Mouse (Mus musculus): ENCODE measurements around the gene Sh3pxd2a.

GRCm38 (mm10) chr19:47497313-47497712 is 33.1 kb upstream of the Sh3pxd2a start:
- TF ChIP-seq EP300 (IDR thresholded peaks at IDR 0.05; ENCODE audit: insufficient read depth, low read depth, low read length) (no peak), CTCF (IDR thresholded peaks at IDR 0.05) (no peak), POLR2A (IDR thresholded peaks at IDR 0.05; ENCODE audit: insufficient read depth, low read depth, low read length) (no peak)

Measured in heart, adult 2 months (tissue).